Mouse (Mus musculus) midbrain, postnatal 0 days (tissue): ENCODE results near the gene C1qtnf1. TPM values are rescaled to one million over a fixed set of nuclear protein-coding genes. Genes with fewer than 3 reads are reported as not detected.

Experiments used
- ATAC-seq: fragments of 200-750 bp; cut with Nextera tagmentation; 2 replicates; pipeline ENCODE4 v1.8.0; 2017; ENCODE audit warnings: moderate number of reproducible peaks, mild to moderate bottlenecking, moderate TSS enrichment, moderate library complexity; ENCODE audit not compliant: low FRiP score
- DNase-seq: peaks from one replicate; pipeline ENCODE4 v3.0.0-alpha.2; 2015; ENCODE audit warnings: low spot score
- H3K27ac ChIP-seq: fragments of 300-500 bp; sonication (generic); 2 replicates; pipeline ENCODE4 v1.5.1; 2014; ENCODE audit warnings: low read depth, mild to moderate bottlenecking, low read length, mixed read lengths
- H3K27me3 ChIP-seq: fragments of 300-500 bp; sonication (generic); 2 replicates; pipeline ENCODE4 v1.6.1; 2014; ENCODE audit warnings: low read length, control low read depth, mixed read lengths; ENCODE audit not compliant: insufficient read depth
- H3K36me3 ChIP-seq: fragments of 300-500 bp; sonication (generic); 2 replicates; pipeline ENCODE4 v1.6.1; 2014; ENCODE audit warnings: low read length, control low read depth, mixed read lengths; ENCODE audit not compliant: insufficient read depth
- H3K4me1 ChIP-seq: fragments of 300-500 bp; sonication (generic); 2 replicates; pipeline ENCODE4 v1.6.1; 2014; ENCODE audit warnings: mild to moderate bottlenecking, control low read depth, antibody characterized with exemption, low read length, mixed read lengths; ENCODE audit not compliant: insufficient read depth
- H3K4me2 ChIP-seq: fragments of 300-500 bp; sonication (generic); 2 replicates; pipeline ENCODE4 v1.6.1; 2014; ENCODE audit warnings: low read depth, mild to moderate bottlenecking, low read length, mixed read lengths; ENCODE audit not compliant: poor library complexity, severe bottlenecking
- H3K4me3 ChIP-seq: fragments of 300-500 bp; sonication (generic); 2 replicates; pipeline ENCODE4 v1.5.1; 2014; ENCODE audit warnings: low read depth, mild to moderate bottlenecking, low read length, moderate library complexity
- H3K9ac ChIP-seq: fragments of 300-500 bp; sonication (generic); replicated peaks from 2 replicates; pipeline ENCODE4 v1.6.1; 2014; ENCODE audit warnings: mild to moderate bottlenecking, low read length, moderate library complexity, mixed read lengths; ENCODE audit not compliant: poor library complexity, severe bottlenecking
- H3K9me3 ChIP-seq: fragments of 300-500 bp; sonication (generic); 2 replicates; pipeline ENCODE4 v1.6.1; 2016; ENCODE audit warnings: low read length, control low read depth
- CTCF ChIP-seq: IDR thresholded peaks from 2 replicates; pipeline ENCODE4 v1.5.1; 2016; ENCODE audit warnings: antibody characterized with exemption, mild to moderate bottlenecking
- WGBS: fragments of 180-500 bp; shearing (Covaris S2); extraction: QIAGEN DNeasy Blood & Tissue Kit; methylation state at CpG from one replicate; pipeline ENCODE4 v1.1.7; 2014; 5-methylcytosine and 5-hydroxymethylcytosine counted together
- polyA plus RNA-seq: library from polyadenylated mRNA; unstranded; fragments of >200 nt; fragmentation: Nextera tagmentation; extraction: Ambion mirVana; gene quantifications from 2 replicates; pipeline ENCODE4 v1.2.1, GENCODE M21; 2015
- total RNA-seq: library from RNA; depleted of rRNA; stranded (reverse); fragments of >200 nt; gene quantifications from 2 replicates; pipeline ENCODE4 v1.2.3, GENCODE M21; 2014

C1qtnf1 gene
- total and polyA plus RNA-seq, 2 experiments from 2014 or later = 5.2 to 8.7 TPM

DNA sequence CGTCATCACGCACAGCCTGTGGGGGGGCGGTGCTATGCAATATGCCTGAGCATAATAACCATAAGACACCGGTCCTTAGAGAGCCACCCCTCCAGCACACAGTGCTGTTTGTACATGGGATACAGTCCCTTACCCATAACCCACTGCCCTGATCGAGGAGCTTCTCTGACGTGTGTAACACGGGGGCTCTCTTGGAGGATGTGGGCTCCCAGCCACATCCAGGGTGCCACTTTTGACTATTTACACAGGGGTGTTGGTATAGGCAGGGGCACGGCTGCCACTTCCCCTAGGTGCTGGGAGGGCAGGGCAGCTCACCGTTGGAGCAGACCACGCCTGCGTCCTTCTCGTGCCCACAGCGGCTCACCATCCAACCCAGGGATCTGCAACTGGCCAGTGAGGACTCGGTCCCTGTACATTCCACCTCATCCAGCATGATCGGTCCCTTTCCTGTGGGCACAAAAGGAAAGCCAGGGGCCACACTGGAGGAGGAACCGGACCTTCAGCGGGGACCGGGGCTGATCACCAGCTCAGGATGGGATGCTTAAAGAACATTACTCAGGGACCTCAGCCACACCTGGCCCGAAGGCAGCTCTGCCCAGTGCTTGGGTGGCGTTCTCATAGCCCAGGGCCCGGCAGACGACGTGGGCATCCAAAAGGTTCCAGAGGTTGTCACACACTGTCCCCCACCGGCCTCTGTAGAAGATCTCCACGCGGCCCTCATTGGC lies 30.0 kb upstream of the C1qtnf1 start:
- no peaks in the 10 kb centered on the region for H3K27me3 ChIP-seq
- ATAC-seq = no peak

DNA sequence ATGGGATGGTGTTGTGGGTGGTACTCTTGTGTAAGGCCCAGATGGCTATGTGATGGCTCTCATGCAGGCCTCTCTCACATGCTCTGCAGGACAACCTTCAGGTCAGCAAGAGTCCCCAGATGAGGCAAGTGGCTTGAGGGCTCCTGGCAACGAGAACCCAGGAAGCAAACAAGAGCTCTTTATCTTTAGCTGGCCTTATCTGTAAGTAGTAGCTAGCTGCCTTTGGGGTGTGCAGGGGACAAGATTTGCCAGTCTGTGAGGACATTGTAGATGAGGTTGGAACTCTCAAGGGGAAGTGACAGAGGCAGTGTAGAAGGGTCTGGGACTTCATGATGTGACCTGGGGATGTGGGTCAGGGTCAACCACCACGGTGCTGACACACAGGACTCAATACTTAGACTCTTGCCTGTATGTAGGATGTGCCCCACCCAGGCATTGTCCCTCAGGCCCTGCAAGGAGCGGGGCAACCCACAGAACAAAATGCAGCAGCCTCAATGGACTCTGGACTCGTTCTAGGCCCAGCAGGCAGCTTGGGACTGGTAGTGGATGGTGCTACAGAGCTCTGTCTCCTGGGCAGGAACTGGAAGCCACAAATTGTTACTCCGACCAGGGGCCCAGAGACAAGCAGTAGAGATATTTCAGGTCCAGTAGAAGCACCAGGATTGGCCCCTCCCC lies 28.0 kb upstream of the C1qtnf1 start:
- TF ChIP-seq CTCF = no peak
- no peak overlapping the region for H3K4me3 ChIP-seq
- DNase-seq (no peak), ATAC-seq (no peak)
- 0 out of 2 replicates have a peak overlapping the region, but pooled peaks have one; percentile 6 for H3K27ac ChIP-seq
- H3K9ac ChIP-seq = no peak overlapping the region
- 80% methylated on average over 5 of the region's 5 CpGs for WGBS
- H3K4me1 ChIP-seq = no peaks in the 10 kb centered on the region
- 0 out of 2 replicates have a peak overlapping the region, but pooled peaks have one; percentile 12 for H3K4me2 ChIP-seq
- no peaks in the 10 kb centered on the region for H3K27me3 ChIP-seq
- no peaks in the 10 kb centered on the region for H3K9me3 ChIP-seq
- peaks cover 4% of the 10 kb centered on the region; the same call in 1 of the 2 replicates for H3K36me3 ChIP-seq

More for the DNA sequence above, 30.0 kb upstream of the C1qtnf1 start:
- Histone ChIP-seq H3K36me3 (peaks cover 4% of the 10 kb centered on the region; the same call in 1 of the 2 replicates), H3K4me3 (no peak overlapping the region), H3K4me1 (no peaks in the 10 kb centered on the region), H3K9ac (no peak overlapping the region), H3K9me3 (no peaks in the 10 kb centered on the region), H3K4me2 (no peak overlapping the region), H3K27ac (no peak overlapping the region)
- no peak for DNase-seq
- 93% methylated on average over 26 of the region's 26 CpGs for WGBS
- no peak for TF ChIP-seq CTCF

DNA sequence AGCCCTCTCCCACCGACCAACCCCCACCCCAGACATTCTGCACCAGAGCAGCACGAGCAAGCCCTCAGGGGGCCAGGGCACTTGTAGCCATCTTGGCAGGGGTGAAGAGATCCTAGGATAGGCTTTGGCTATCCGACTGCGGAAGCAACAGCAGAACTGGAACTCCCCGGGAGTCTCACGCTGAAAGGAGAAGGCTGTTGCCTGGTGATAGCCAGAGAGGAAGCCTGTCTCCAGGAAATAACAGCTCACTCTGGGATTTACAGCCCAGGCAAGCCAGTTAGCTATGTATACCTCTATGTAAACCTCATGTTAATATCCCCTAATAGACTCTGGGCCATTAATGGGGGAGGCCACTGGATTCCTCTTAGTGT lies 27.5 kb upstream of the C1qtnf1 start:
- no peak for TF ChIP-seq CTCF
- WGBS = 37% methylated on average over 6 of the region's 6 CpGs
- H3K4me2 ChIP-seq = 0 out of 2 replicates have a peak overlapping the region, but pooled peaks have one; percentile 12
- H3K27ac ChIP-seq = 0 out of 2 replicates have a peak overlapping the region, but pooled peaks have one; percentile 6
- H3K4me1 ChIP-seq = no peaks in the 10 kb centered on the region
- H3K9ac ChIP-seq = no peak overlapping the region
- DNase-seq (peak; percentile 24), ATAC-seq (no peak)
- H3K4me3 ChIP-seq = no peak overlapping the region
- H3K36me3 ChIP-seq = peaks cover 8% of the 10 kb centered on the region; the same call in 1 of the 2 replicates
- H3K9me3 ChIP-seq = no peaks in the 10 kb centered on the region
- no peaks in the 10 kb centered on the region for H3K27me3 ChIP-seq

DNA sequence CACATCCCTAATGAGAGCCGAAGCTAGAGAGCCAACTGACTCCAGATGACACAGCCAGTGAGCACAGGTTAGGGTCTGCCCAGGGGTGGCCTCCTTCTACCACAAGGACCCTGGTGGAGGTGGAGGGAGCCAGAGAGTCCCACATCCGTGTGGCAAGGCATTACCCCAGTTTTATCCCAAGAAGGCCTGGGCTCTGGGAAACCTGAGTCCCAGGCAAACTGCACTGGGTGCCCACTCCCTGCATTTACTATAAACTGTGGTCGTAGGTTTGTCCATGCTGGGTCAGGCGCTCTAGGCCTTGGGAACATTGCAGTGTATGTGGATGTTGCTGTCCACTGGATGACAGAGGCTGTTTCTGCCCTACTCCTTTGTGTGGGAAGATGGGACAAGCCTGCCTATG lies 26.8 kb upstream of the C1qtnf1 start:
- Histone ChIP-seq H3K27ac (0 out of 2 replicates have a peak overlapping the region, but pooled peaks have one; percentile 19), H3K9ac (no peak overlapping the region), H3K27me3 (no peaks in the 10 kb centered on the region), H3K4me1 (no peaks in the 10 kb centered on the region), H3K36me3 (peaks cover 13% of the 10 kb centered on the region), H3K4me3 (no peak overlapping the region), H3K9me3 (no peaks in the 10 kb centered on the region), H3K4me2 (no peak overlapping the region)
- DNase-seq (no peak), ATAC-seq (no peak)
- WGBS = 84% methylated on average over 4 of the region's 4 CpGs
- TF ChIP-seq CTCF = no peak

DNA sequence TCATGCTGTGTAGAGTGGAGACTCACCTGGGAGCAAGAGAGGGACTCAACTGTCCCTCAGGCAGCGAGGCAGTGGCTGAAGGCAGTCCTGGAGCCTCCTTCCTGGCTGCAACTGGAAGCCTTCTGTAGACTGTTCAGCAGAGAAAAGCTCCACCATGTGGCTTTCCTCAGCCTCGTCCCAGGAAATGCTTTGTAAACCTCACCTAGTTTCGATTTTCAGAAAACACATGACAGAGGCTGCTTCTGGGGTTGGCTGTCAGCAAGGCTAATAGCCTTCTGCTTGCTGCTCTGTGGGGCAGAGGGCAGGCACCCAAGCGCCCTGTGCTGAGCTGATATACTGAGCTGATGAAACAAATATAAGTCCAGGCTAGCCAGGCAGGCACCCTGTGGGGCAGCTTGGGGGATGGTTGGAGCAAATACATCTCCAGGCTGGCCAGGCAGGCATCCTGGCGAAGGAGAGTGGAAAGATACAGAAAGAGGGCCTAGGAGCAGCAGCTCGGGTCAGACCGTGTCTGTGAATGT lies 26.2 kb upstream of the C1qtnf1 start, which contains the start of gene Lgals3bp:
TSS of gene Lgals3bp (minus strand) at position 333 of the 521 bp plus-strand sequence.
- DNase-seq = peak; percentile 82
- Histone ChIP-seq H3K36me3 (peaks cover 16% of the 10 kb centered on the region; the same call in 1 of the 2 replicates), H3K27me3 (no peaks in the 10 kb centered on the region), H3K4me3 (no peak within 1 kb of the TSS), H3K9ac (no peak within 1 kb of the TSS), H3K27ac (peak within 1 kb of the TSS; percentile 32; the same call in 1 of the 2 replicates), H3K9me3 (no peaks in the 10 kb centered on the region), H3K4me1 (no peaks in the 10 kb centered on the region), H3K4me2 (no peak within 1 kb of the TSS)
- WGBS = 61% methylated on average over 7 of the region's 7 CpGs
- TF ChIP-seq CTCF = peak; percentile 72
- ATAC-seq = peak; percentile 53; the same call in 1 of the 2 replicates
